Mouse (Mus musculus): Measurements from ENCODE around the gene Dpep3. TPM values are rescaled to one million over a fixed set of nuclear protein-coding genes. Genes with fewer than 3 reads are reported as not detected.
"Not testable (repeated sequence)": the region's sequence is repeated elsewhere in the genome, so short reads cannot be mapped to it uniquely, and the experiment has no call there.

Gene Dpep3
- polyA plus RNA-seq, 1 experiment from 2014 or later: not detected

GRCm38 (mm10) chr8:106005875-106006274, 26.6 kb upstream of the Dpep3 start, which contains the start of gene Dpep2nb:
Gene Dpep2nb (minus strand): TSS chr8:106005975.
- Histone ChIP-seq H3K4me1 (replicated peaks) (peaks cover 13% of the 10 kb centered on the region), H3K4me3 (no peak within 1 kb of the TSS), H3K27me3 (no peaks in the 10 kb centered on the region), H3K9me3 (replicated peaks) (no peaks in the 10 kb centered on the region), H3K36me3 (no peaks in the 10 kb centered on the region), H3K27ac (no peak within 1 kb of the TSS), H3K9ac (no peak within 1 kb of the TSS), H3K4me2 (no peak within 1 kb of the TSS)
- no peak for ATAC-seq (replicated peaks; ENCODE audit: insufficient number of reproducible peaks, insufficient read depth, low FRiP score, low read depth)
- 68% methylated on average over 4 of the region's 4 CpGs for WGBS

GRCm38 (mm10) chr8:106004538-106005207, 25.4 kb upstream of the Dpep3 start:
- no peak overlapping the region for H3K4me3 ChIP-seq
- ATAC-seq (replicated peaks; ENCODE audit: insufficient number of reproducible peaks, insufficient read depth, low FRiP score, low read depth): no peak
- H3K9ac ChIP-seq: no peak overlapping the region
- H3K4me1 ChIP-seq (replicated peaks): peaks cover 2% of the 10 kb centered on the region
- H3K4me2 ChIP-seq: no peak overlapping the region
- H3K9me3 ChIP-seq (replicated peaks): no peaks in the 10 kb centered on the region
- 67% methylated on average over 8 of the region's 8 CpGs for WGBS
- H3K27me3 ChIP-seq: no peaks in the 10 kb centered on the region
- H3K27ac ChIP-seq: no peak overlapping the region
- no peaks in the 10 kb centered on the region for H3K36me3 ChIP-seq

- Histone ChIP-seq H3K9me3 (replicated peaks) (no peaks in the 10 kb centered on the region), H3K4me3 (no peak overlapping the region), H3K4me1 (replicated peaks) (no peaks in the 10 kb centered on the region), H3K9ac (no peak overlapping the region), H3K36me3 (no peaks in the 10 kb centered on the region), H3K4me2 (no peak overlapping the region), H3K27me3 (no peaks in the 10 kb centered on the region), H3K27ac (no peak overlapping the region)
- WGBS: 81% methylated on average over 4 of the region's 4 CpGs
- no peak for ATAC-seq (replicated peaks; ENCODE audit: insufficient number of reproducible peaks, insufficient read depth, low FRiP score, low read depth)
These were observed 22.7 kb upstream of the Dpep3 start for GRCm38 (mm10) chr8:106001908-106002307.

- 68% methylated on average over 2 of the region's 2 CpGs for WGBS
- no peaks in the 10 kb centered on the region for H3K9me3 ChIP-seq (replicated peaks)
- H3K36me3 ChIP-seq: no peaks in the 10 kb centered on the region
- H3K4me1 ChIP-seq (replicated peaks): no peaks in the 10 kb centered on the region
- H3K9ac ChIP-seq: no peak overlapping the region
- H3K4me3 ChIP-seq: no peak overlapping the region
- H3K4me2 ChIP-seq: no peak overlapping the region
- no peak overlapping the region for H3K27ac ChIP-seq
- no peak for ATAC-seq (replicated peaks; ENCODE audit: insufficient number of reproducible peaks, insufficient read depth, low FRiP score, low read depth)
- no peaks in the 10 kb centered on the region for H3K27me3 ChIP-seq
These were observed 19.7 kb upstream of the Dpep3 start for GRCm38 (mm10) chr8:105998971-105999370.

- no peaks in the 10 kb centered on the region for H3K36me3 ChIP-seq
- WGBS: 63% methylated on average over 7 of the region's 7 CpGs
These were observed 17.1 kb upstream of the Dpep3 start for GRCm38 (mm10) chr8:105996359-105996758.

GRCm38 (mm10) chr8:105993226-105993625, 14.0 kb upstream of the Dpep3 start:
- Histone ChIP-seq H3K9me3 (replicated peaks) (no peaks in the 10 kb centered on the region), H3K27me3 (no peaks in the 10 kb centered on the region)
- no peak for ATAC-seq (replicated peaks; ENCODE audit: insufficient number of reproducible peaks, insufficient read depth, low FRiP score, low read depth)

More at GRCm38 (mm10) chr8:105996359-105996758, 17.1 kb upstream of the Dpep3 start:
- no peak overlapping the region for H3K9ac ChIP-seq
- H3K4me2 ChIP-seq: no peak overlapping the region
- no peaks in the 10 kb centered on the region for H3K9me3 ChIP-seq (replicated peaks)
- H3K4me3 ChIP-seq: no peak overlapping the region
- ATAC-seq (replicated peaks; ENCODE audit: insufficient number of reproducible peaks, insufficient read depth, low FRiP score, low read depth): no peak
- H3K4me1 ChIP-seq (replicated peaks): no peaks in the 10 kb centered on the region
- H3K27me3 ChIP-seq: no peaks in the 10 kb centered on the region
- no peak overlapping the region for H3K27ac ChIP-seq

GRCm38 (mm10) chr8:105992499-105992898, 13.3 kb upstream of the Dpep3 start:
- Histone ChIP-seq H3K36me3 (no peaks in the 10 kb centered on the region), H3K9me3 (replicated peaks) (no peaks in the 10 kb centered on the region), H3K27me3 (no peaks in the 10 kb centered on the region), H3K4me3 (no peak overlapping the region), H3K4me1 (replicated peaks) (peaks cover 6% of the 10 kb centered on the region; the same call in 1 of the 2 replicates), H3K4me2 (no peak overlapping the region), H3K27ac (no peak overlapping the region), H3K9ac (no peak overlapping the region)
- 61% methylated on average over 5 of the region's 5 CpGs for WGBS
- no peak for ATAC-seq (replicated peaks; ENCODE audit: insufficient number of reproducible peaks, insufficient read depth, low FRiP score, low read depth)

More at GRCm38 (mm10) chr8:105993226-105993625, 14.0 kb upstream of the Dpep3 start:
- H3K9ac ChIP-seq: no peak overlapping the region
- H3K4me1 ChIP-seq (replicated peaks): peaks cover 6% of the 10 kb centered on the region; the same call in 1 of the 2 replicates
- no peak overlapping the region for H3K4me2 ChIP-seq
- 69% methylated on average over 4 of the region's 4 CpGs for WGBS
- H3K36me3 ChIP-seq: no peaks in the 10 kb centered on the region
- no peak overlapping the region for H3K27ac ChIP-seq
- H3K4me3 ChIP-seq: no peak overlapping the region

- 66% methylated on average over 2 of the region's 2 CpGs for WGBS
- H3K4me2 ChIP-seq: no peak overlapping the region
- no peaks in the 10 kb centered on the region for H3K9me3 ChIP-seq (replicated peaks)
- no peaks in the 10 kb centered on the region for H3K36me3 ChIP-seq
- no peak overlapping the region for H3K9ac ChIP-seq
- no peak overlapping the region for H3K27ac ChIP-seq
- no peak for ATAC-seq (replicated peaks; ENCODE audit: insufficient number of reproducible peaks, insufficient read depth, low FRiP score, low read depth)
- no peaks in the 10 kb centered on the region for H3K27me3 ChIP-seq
- peaks cover 6% of the 10 kb centered on the region; the same call in 1 of the 2 replicates for H3K4me1 ChIP-seq (replicated peaks)
- H3K4me3 ChIP-seq: no peak overlapping the region
These were observed 12.3 kb upstream of the Dpep3 start for GRCm38 (mm10) chr8:105991546-105991945.

GRCm38 (mm10) chr8:105990856-105991387, 11.7 kb upstream of the Dpep3 start, which contains the start of gene Dus2:
Gene Dus2 (plus strand): TSS chr8:105991337.
- no peaks in the 10 kb centered on the region for H3K9me3 ChIP-seq (replicated peaks)
- no peaks in the 10 kb centered on the region for H3K27me3 ChIP-seq
- WGBS: 9% methylated on average over 15 of the region's 15 CpGs
- peak within 1 kb of the TSS; percentile 30; the same call in 1 of the 2 replicates for H3K4me2 ChIP-seq
- no peak within 1 kb of the TSS for H3K9ac ChIP-seq
- peaks cover 6% of the 10 kb centered on the region; the same call in 1 of the 2 replicates for H3K4me1 ChIP-seq (replicated peaks)
- ATAC-seq (replicated peaks; ENCODE audit: insufficient number of reproducible peaks, insufficient read depth, low FRiP score, low read depth): peak; percentile 64; the same call in 1 of the 2 replicates
- no peak within 1 kb of the TSS for H3K27ac ChIP-seq
- H3K36me3 ChIP-seq: no peaks in the 10 kb centered on the region
- H3K4me3 ChIP-seq: no peak within 1 kb of the TSS

GRCm38 (mm10) chr8:105988546-105988945, 9.3 kb upstream of the Dpep3 start:
- Histone ChIP-seq H3K4me3 (no peak overlapping the region), H3K4me2 (no peak overlapping the region), H3K9me3 (replicated peaks) (no peaks in the 10 kb centered on the region), H3K9ac (no peak overlapping the region), H3K4me1 (replicated peaks) (peaks cover 6% of the 10 kb centered on the region; the same call in 1 of the 2 replicates), H3K27ac (no peak overlapping the region), H3K27me3 (no peaks in the 10 kb centered on the region), H3K36me3 (no peaks in the 10 kb centered on the region)
- no peak for ATAC-seq (replicated peaks; ENCODE audit: insufficient number of reproducible peaks, insufficient read depth, low FRiP score, low read depth)
- 75% methylated on average over 11 of the region's 11 CpGs for WGBS

- H3K9me3 ChIP-seq (replicated peaks); H3K36me3 ChIP-seq; H3K4me1 ChIP-seq (replicated peaks); H3K9ac ChIP-seq; H3K27ac ChIP-seq; H3K27me3 ChIP-seq; H3K4me2 ChIP-seq; H3K4me3 ChIP-seq; ATAC-seq (replicated peaks; ENCODE audit: insufficient number of reproducible peaks, insufficient read depth, low FRiP score, low read depth): not testable (repeated sequence)
- 72% methylated on average over 11 of the region's 11 CpGs for WGBS
These were observed 4.2 kb upstream of the Dpep3 start for GRCm38 (mm10) chr8:105983406-105983805.

- Histone ChIP-seq H3K27me3 (no peaks in the 10 kb centered on the region), H3K4me1 (replicated peaks) (no peaks in the 10 kb centered on the region), H3K36me3 (no peaks in the 10 kb centered on the region), H3K27ac (no peak overlapping the region), H3K9me3 (replicated peaks) (no peaks in the 10 kb centered on the region), H3K9ac (no peak overlapping the region), H3K4me3 (no peak overlapping the region), H3K4me2 (no peak overlapping the region)
- WGBS: 88% methylated on average over 1 of the region's 1 CpGs
- no peak for ATAC-seq (replicated peaks; ENCODE audit: insufficient number of reproducible peaks, insufficient read depth, low FRiP score, low read depth)
These were observed 1.9 kb upstream of the Dpep3 start for GRCm38 (mm10) chr8:105981146-105981545.
